Mouse (Mus musculus) midbrain, embryonic 12.5 days (tissue): ENCODE results near the gene Lmx1b. TPM values are rescaled to one million over a fixed set of nuclear protein-coding genes. Genes with fewer than 3 reads are reported as not detected.

Source experiments
- ATAC-seq: fragments of 200-750 bp; cut with Nextera tagmentation; 2 replicates; pipeline ENCODE4 v1.8.0; 2017; ENCODE audit warnings: low read depth, moderate TSS enrichment, moderate library complexity; ENCODE audit not compliant: low FRiP score
- H3K27ac ChIP-seq: fragments of 300-500 bp; sonication (generic); replicated peaks from 2 replicates; pipeline ENCODE4 v1.5.1; 2016; ENCODE audit warnings: mild to moderate bottlenecking
- H3K27me3 ChIP-seq: fragments of 300-500 bp; sonication (generic); 2 replicates; pipeline ENCODE4 v1.6.1; 2016; ENCODE audit warnings: mild to moderate bottlenecking
- H3K36me3 ChIP-seq: fragments of 300-500 bp; sonication (generic); 2 replicates; pipeline ENCODE4 v1.6.1; 2016
- H3K4me1 ChIP-seq: fragments of 300-500 bp; sonication (generic); 2 replicates; pipeline ENCODE4 v1.6.1; 2016
- H3K4me2 ChIP-seq: fragments of 300-500 bp; sonication (generic); replicated peaks from 2 replicates; pipeline ENCODE4 v1.6.1; 2016; ENCODE audit warnings: mild to moderate bottlenecking, moderate library complexity
- H3K4me3 ChIP-seq: fragments of 300-500 bp; sonication (generic); 2 replicates; pipeline ENCODE4 v1.5.1; 2016; ENCODE audit warnings: mild to moderate bottlenecking
- H3K9ac ChIP-seq: fragments of 300-500 bp; sonication (generic); replicated peaks from 2 replicates; pipeline ENCODE4 v1.6.1; 2016; ENCODE audit warnings: mild to moderate bottlenecking, moderate library complexity
- H3K9me3 ChIP-seq: fragments of 300-500 bp; sonication (generic); 2 replicates; pipeline ENCODE4 v1.6.1; 2016; ENCODE audit warnings: mild to moderate bottlenecking
- WGBS: fragments of 180-500 bp; shearing (Covaris S2); methylation state at CpG from one replicate; pipeline ENCODE4 v1.1.7; 2016; 5-methylcytosine and 5-hydroxymethylcytosine counted together
- polyA plus RNA-seq: library from polyadenylated mRNA; unstranded; fragments of >200 nt; fragmentation: Nextera tagmentation; extraction: Ambion mirVana; gene quantifications from 2 replicates; pipeline ENCODE4 v1.2.1, GENCODE M21; 2016

Lmx1b gene
- polyA plus RNA-seq, 1 experiment from 2014 or later: 2.8 TPM

GRCm38 (mm10) chr2:33634481-33635090 is 5.7 kb downstream of the Lmx1b start:
- H3K4me3 ChIP-seq: no peak overlapping the region
- peak overlapping the region; percentile 7; the same call in 1 of the 2 replicates for H3K4me2 ChIP-seq
- H3K27ac ChIP-seq: no peak overlapping the region
- no peak for ATAC-seq
- H3K4me1 ChIP-seq: peaks cover 38% of the 10 kb centered on the region
- no peaks in the 10 kb centered on the region for H3K9me3 ChIP-seq
- 31% methylated on average over 4 of the region's 4 CpGs for WGBS
- no peaks in the 10 kb centered on the region for H3K36me3 ChIP-seq
- H3K9ac ChIP-seq: no peak overlapping the region
- peaks cover 100% of the 10 kb centered on the region for H3K27me3 ChIP-seq

- Histone ChIP-seq H3K4me1 (peaks cover 38% of the 10 kb centered on the region), H3K4me2 (no peak overlapping the region), H3K9me3 (no peaks in the 10 kb centered on the region), H3K4me3 (no peak overlapping the region), H3K27ac (no peak overlapping the region), H3K27me3 (peaks cover 100% of the 10 kb centered on the region), H3K36me3 (no peaks in the 10 kb centered on the region), H3K9ac (no peak overlapping the region)
- 18% methylated on average over 5 of the region's 5 CpGs for WGBS
- ATAC-seq: no peak
Measured at GRCm38 (mm10) chr2:33633955-33634354, 6.4 kb downstream of the Lmx1b start.

GRCm38 (mm10) chr2:33633237-33633636 is 7.1 kb downstream of the Lmx1b start:
- no peak overlapping the region for H3K4me3 ChIP-seq
- H3K4me1 ChIP-seq: peaks cover 41% of the 10 kb centered on the region
- H3K9ac ChIP-seq: no peak overlapping the region
- no peak for ATAC-seq
- 8% methylated on average over 5 of the region's 5 CpGs for WGBS
- H3K36me3 ChIP-seq: no peaks in the 10 kb centered on the region
- H3K9me3 ChIP-seq: no peaks in the 10 kb centered on the region
- peaks cover 100% of the 10 kb centered on the region for H3K27me3 ChIP-seq
- 0 out of 2 replicates have a peak overlapping the region, but pooled peaks have one; percentile 3 for H3K4me2 ChIP-seq
- no peak overlapping the region for H3K27ac ChIP-seq

GRCm38 (mm10) chr2:33632551-33633059 is 7.7 kb downstream of the Lmx1b start:
- Histone ChIP-seq H3K4me1 (peaks cover 41% of the 10 kb centered on the region), H3K4me3 (no peak overlapping the region; the same call in 1 of the 2 replicates)
- 8% methylated on average over 5 of the region's 5 CpGs for WGBS

GRCm38 (mm10) chr2:33631708-33632343 is 8.5 kb downstream of the Lmx1b start:
- H3K27ac ChIP-seq: peak overlapping the region; percentile 58
- under 1% methylated on average over 30 of the region's 31 CpGs for WGBS
- peak overlapping the region; percentile 33 for H3K4me3 ChIP-seq
- peaks cover 47% of the 10 kb centered on the region for H3K4me1 ChIP-seq
- H3K9me3 ChIP-seq: no peaks in the 10 kb centered on the region
- peaks cover 100% of the 10 kb centered on the region for H3K27me3 ChIP-seq
- no peaks in the 10 kb centered on the region for H3K36me3 ChIP-seq
- no peak for ATAC-seq
- H3K4me2 ChIP-seq: peak overlapping the region; percentile 50
- H3K9ac ChIP-seq: peak overlapping the region; percentile 52

More at GRCm38 (mm10) chr2:33632551-33633059, 7.7 kb downstream of the Lmx1b start:
- Histone ChIP-seq H3K9ac (no peak overlapping the region; the same call in 1 of the 2 replicates), H3K27ac (0 out of 2 replicates have a peak overlapping the region, but pooled peaks have one; percentile 6), H3K36me3 (no peaks in the 10 kb centered on the region), H3K4me2 (peak overlapping the region; percentile 50; the same call in 1 of the 2 replicates), H3K9me3 (no peaks in the 10 kb centered on the region), H3K27me3 (peaks cover 100% of the 10 kb centered on the region)
- no peak for ATAC-seq

DNA sequence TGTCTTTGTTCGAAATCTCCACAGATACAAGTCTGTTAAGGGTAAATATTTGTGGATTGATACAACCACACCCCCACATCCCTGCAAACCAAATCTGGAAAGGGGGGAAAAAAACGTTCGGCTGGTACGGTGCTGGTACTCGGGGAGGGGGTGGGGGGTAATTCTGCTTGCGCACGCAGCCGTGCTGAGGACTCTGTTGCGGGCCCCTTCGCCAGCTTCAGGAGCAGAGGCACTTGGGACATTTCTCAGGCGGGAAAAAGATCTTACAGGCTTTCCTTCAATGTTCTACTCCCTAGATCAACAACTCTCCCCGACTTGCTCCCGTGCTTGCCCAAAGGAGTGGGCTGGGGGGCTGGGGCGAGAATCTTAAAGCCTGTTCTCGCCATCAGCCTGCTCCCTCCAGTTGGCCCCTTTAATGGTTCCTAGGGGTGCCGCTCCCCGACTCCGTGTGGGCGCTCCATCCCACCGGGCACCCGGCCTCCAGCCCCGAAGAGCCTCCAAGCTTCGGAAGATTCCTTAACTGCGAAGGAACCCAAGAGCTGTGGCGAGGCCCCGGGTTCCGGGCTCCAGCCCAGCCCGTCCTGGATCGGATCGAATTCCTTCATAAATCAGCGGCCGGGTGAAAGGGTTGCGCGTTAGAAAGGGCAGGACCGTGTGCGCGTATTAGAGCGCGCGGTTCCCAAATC is 9.1 kb downstream of the Lmx1b start:
- Histone ChIP-seq H3K36me3 (no peaks in the 10 kb centered on the region), H3K27me3 (peaks cover 100% of the 10 kb centered on the region), H3K9me3 (no peaks in the 10 kb centered on the region), H3K4me1 (peaks cover 50% of the 10 kb centered on the region), H3K9ac (peak overlapping the region; percentile 52), H3K27ac (peak overlapping the region; percentile 58), H3K4me3 (peak overlapping the region; percentile 33), H3K4me2 (peak overlapping the region; percentile 50)
- 0 out of 2 replicates have a peak, but pooled peaks have one; percentile 17 for ATAC-seq
- WGBS: under 1% methylated on average over 40 of the region's 40 CpGs

DNA sequence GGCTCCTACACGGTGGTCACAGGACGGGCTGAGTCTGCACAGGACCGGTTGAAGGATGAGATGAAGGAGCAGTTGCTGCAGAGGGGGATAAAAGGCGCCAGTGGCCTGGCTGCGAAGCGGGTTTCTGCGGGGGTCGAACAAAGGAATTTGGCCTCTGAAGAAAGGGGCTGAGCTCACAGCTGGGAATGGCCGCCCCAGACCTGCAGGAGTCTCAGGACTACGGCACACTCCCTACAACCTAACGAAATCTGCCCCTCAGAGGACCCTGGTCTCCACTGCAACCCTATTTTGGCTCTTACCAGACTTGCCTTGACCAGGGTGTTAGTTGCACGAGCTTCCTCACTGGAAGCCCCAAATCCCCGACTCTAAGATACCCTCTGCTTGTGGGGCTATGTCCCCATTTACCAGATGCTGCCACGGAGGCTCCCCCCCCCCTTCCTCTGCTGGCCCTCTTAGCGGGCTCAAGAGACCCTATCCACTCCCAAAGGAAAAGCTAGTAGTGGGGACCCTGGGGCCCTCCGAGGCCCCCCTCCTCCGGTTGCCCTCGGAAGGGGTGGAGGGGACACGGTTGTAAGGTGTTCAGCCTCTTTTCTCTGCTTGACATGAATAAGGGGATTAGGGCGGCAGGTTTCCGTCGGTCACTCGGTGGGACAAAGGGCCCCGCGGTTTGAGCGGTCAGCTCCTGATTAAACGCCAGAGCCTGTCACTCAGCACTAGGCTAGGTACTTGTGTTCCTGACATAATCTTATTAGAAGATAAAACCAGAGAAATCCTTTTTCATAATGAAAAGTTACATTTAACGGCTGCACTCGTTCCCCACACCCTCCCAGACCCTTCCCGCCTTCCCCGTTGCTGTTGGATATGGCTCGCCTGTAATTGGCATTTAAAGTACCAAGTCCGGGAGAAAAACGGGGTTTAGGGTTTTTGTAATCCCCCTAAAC is 10.0 kb downstream of the Lmx1b start:
- H3K9ac ChIP-seq: no peak overlapping the region
- peak; percentile 74 for ATAC-seq

DNA sequence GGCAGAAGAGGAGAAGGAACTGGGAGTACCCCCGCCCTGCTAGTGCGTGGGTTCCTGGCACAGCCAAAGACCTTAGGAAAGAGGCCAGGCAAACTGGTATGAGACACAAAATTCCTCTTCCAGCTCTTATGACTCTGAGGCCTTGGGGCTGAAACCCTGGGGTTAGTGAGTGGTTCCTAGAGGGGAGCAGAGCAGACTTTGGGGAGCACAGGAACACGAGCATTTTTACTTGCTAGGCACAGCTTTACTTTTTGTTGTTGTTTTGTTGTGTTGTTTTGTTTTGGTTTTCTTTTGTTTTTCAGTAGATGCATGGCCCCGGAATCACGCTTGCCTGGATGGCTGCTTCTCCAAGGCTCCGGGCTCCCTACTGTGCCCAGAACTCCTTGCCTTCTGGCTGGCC is 10.7 kb downstream of the Lmx1b start:
- no peak for ATAC-seq
- Histone ChIP-seq H3K9me3 (no peaks in the 10 kb centered on the region), H3K4me3 (no peak overlapping the region), H3K36me3 (no peaks in the 10 kb centered on the region), H3K9ac (no peak overlapping the region), H3K4me1 (peaks cover 61% of the 10 kb centered on the region), H3K27ac (0 out of 2 replicates have a peak overlapping the region, but pooled peaks have one; percentile 30), H3K27me3 (peaks cover 100% of the 10 kb centered on the region), H3K4me2 (0 out of 2 replicates have a peak overlapping the region, but pooled peaks have one; percentile 25)
- WGBS: under 1% methylated on average over 6 of the region's 6 CpGs

More for the DNA sequence above, 10.0 kb downstream of the Lmx1b start:
- H3K27me3 ChIP-seq: peaks cover 100% of the 10 kb centered on the region
- H3K36me3 ChIP-seq: no peaks in the 10 kb centered on the region
- H3K4me2 ChIP-seq: peak overlapping the region; percentile 50
- H3K9me3 ChIP-seq: no peaks in the 10 kb centered on the region
- H3K4me1 ChIP-seq: peaks cover 57% of the 10 kb centered on the region
- 0 out of 2 replicates have a peak overlapping the region, but pooled peaks have one; percentile 42 for H3K27ac ChIP-seq
- 1% methylated on average over 34 of the region's 34 CpGs for WGBS
- H3K4me3 ChIP-seq: 0 out of 2 replicates have a peak overlapping the region, but pooled peaks have one; percentile 33

DNA sequence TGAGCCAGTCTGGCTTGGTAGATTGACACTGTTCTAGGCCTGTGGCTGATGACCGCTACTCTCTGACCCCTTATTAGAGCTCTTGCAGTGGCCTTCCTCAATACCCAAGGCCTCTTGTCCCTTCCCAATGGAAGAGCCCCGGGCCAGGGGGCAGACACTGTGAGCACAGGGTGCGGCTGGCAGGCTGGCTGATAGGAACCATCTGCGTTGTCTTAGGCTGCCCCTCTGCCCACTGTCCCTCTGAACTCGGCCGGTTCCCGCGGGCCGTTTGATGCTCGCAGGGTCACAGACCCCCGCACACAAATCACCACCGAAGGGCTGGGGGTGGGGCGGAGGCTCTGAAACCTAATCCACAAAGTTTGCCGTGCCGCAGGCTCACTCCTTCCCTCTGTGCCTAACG is 11.5 kb downstream of the Lmx1b start:
- peaks cover 100% of the 10 kb centered on the region for H3K27me3 ChIP-seq
- no peak overlapping the region for H3K27ac ChIP-seq
- no peaks in the 10 kb centered on the region for H3K36me3 ChIP-seq
- 0% methylated on average over 16 of the region's 16 CpGs for WGBS
- peaks cover 61% of the 10 kb centered on the region for H3K4me1 ChIP-seq
- no peaks in the 10 kb centered on the region for H3K9me3 ChIP-seq
- no peak overlapping the region for H3K9ac ChIP-seq
- H3K4me3 ChIP-seq: peak overlapping the region; percentile 6; the same call in 1 of the 2 replicates
- no peak for ATAC-seq
- peak overlapping the region; percentile 11; the same call in 1 of the 2 replicates for H3K4me2 ChIP-seq

DNA sequence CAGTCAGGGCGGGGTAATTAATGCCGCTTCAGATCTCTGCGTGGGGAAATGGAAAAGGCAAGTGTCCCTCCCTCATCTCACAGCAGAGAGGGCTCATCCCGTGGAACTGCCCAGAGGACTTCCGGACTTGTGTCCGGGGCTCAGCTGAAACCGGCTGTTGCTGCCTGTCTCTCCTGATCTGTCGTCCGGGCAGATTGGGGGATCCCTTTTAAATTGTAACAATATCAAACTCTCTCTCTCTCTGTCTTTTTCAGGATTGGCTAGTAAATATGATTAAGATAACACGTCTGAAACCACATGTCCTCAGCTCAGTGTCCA is 13.3 kb downstream of the Lmx1b start:
- Histone ChIP-seq H3K9ac (no peak overlapping the region), H3K36me3 (no peaks in the 10 kb centered on the region), H3K27me3 (peaks cover 100% of the 10 kb centered on the region), H3K4me2 (no peak overlapping the region; the same call in 1 of the 2 replicates), H3K9me3 (no peaks in the 10 kb centered on the region), H3K27ac (no peak overlapping the region), H3K4me1 (peaks cover 55% of the 10 kb centered on the region), H3K4me3 (no peak overlapping the region)
- ATAC-seq: no peak
- 28% methylated on average over 10 of the region's 10 CpGs for WGBS
